Mouse (Mus musculus): ENCODE measurements around the gene Pnliprp2.

Gene Pnliprp2

DNA sequence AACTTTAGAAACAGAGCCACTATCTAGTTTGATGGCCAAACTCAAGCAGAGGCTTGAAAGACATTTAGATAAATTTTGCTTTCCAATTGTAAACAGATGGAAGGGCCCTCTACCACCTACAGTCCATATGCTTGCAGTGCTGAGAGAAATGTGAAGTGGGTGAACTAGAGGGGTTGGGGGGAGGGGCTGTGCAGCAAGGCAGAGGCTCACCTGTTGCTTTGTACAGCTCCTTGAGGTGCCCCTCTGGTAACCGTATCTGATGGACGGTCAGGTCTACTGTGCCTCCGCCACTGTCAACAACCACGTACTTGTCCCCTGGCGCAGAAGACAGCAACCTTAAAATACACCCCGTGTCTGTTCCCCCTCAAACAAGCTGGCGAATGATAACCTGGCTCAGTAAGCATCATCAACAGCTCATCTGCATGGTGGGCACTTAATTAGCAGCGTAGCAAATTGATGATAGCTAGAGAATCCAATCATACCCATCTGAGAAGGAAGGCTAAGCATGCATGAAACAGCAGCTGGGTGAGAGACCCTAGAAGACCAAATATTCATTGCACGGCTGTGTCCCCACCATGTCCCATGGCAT lies 45.8 kb downstream of the Pnliprp2 start:
- no peak for DNase-seq

- peak; percentile 38 to 66 for DNase-seq
Measured at GRCm38 (mm10) chr19:58806364-58806763, 46.8 kb downstream of the Pnliprp2 start.

GRCm38 (mm10) chr19:58808864-58809263 lies 49.3 kb downstream of the Pnliprp2 start:
- DNase-seq, result no peak

DNA sequence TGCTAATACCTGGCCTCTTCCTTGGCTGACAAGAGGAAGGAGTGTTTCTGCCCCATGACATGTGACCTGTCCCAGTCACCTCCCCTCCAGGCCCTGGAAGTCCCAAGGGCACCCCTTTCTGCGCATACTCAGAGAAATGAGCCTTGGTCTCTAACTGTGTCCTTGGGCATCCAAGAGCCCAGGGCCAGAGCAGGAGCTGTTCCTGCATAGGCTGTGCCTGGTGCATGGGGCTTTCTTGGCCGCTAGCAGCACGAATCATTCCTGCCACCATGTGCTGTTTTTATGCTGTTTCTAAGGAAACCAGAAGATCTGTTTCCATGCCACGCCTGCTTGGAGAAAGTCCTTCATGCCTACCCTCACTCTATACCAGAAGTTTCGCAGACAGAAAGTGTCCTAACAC lies 51.0 kb downstream of the Pnliprp2 start:
- DNase-seq, result no peak

GRCm38 (mm10) chr19:58815179-58815922 lies 55.8 kb downstream of the Pnliprp2 start:
- DNase-seq, result no peak

DNA sequence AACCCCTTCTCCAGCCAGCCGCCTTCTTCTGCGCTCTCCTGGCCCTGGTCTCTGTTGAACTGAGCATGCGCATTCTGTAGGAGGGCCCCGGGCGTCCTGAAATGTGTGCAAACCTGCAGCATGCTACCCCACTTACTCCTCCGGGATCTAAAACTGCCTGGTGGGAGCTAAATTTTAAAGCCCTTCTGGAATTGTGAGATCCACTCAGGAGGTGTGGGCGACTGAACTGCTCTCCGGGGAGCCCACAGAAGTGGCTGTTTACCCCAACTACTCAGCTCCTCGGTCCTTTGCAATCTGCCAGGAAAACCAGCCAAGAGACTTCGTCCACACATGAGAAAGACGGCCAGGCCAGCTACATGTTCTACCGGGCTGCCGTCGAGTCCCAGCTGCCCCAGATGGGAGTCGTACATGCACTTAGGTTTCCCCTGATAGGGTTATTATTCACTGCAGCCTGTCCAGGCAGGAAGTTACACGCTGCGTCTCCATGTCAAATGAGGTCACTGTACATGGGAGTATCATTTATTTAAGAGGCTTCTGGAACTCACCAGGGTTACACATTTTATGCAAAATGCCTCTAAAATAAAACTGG lies 57.0 kb downstream of the Pnliprp2 start:
- no peak for DNase-seq

- DNase-seq, result no peak
Measured at GRCm38 (mm10) chr19:58817398-58817797, 57.9 kb downstream of the Pnliprp2 start.

DNA sequence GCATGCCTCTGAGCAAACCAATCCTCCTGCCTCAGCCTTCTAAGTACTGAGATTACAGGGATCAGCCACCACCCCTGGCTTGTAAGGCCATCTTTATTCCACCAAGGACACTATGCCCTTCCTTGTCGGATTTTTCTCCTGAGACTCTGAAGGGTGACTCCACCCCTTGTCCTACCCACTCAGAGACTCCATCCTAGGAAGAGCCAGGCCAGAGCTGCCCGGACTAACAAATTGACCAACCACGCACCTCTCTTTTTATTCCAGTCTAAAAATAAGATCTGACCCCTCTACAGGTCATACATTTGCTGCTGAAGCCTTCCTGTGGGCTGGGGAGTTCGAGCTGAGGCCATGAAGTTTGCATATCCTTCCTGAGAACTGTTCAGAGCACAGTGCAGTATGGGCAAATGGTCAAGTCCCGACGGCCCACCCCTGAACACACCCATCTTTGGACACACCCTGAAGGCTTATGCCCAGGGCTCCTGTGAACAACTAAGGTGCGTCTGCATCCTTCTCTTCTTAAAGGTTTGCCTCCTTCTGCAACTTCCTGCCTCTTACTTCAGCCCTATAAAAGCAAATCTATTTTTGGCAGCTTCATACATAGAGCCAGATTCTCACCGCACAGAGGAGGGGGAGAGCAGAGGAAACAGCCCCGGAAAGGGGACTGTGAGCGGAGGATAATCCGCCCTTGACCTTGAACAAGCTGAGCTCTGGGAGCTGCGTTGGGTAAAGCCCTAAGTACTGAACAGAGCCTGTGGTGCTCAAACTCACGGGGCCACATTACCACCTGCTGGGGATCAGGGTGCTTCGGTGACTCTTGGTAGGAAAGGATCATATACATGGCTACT lies 59.3 kb downstream of the Pnliprp2 start:
- DNase-seq, result peak in 1 of 2 experiments; percentile 19

GRCm38 (mm10) chr19:58822454-58823200 lies 63.1 kb downstream of the Pnliprp2 start:
- DNase-seq, result no peak

DNA sequence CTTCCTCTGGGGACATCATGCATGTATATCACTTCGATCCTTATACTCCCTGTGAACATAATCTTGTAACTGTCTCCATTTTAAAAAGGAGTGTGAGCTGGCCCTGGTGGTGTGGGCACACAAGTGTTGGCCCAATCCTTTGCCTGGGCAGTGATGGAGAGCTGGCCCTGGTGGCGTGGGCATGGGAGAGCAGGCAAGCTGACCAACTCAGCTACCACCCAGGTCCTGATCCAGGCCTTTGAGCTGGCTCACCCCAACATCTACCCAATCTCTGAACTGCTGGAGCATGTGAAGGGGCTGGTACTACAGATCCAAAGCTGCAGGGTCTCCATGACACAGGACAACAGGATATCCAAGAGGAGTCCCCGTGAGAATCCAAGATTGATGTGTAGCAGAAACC lies 63.8 kb downstream of the Pnliprp2 start:
- no peak for DNase-seq

DNA sequence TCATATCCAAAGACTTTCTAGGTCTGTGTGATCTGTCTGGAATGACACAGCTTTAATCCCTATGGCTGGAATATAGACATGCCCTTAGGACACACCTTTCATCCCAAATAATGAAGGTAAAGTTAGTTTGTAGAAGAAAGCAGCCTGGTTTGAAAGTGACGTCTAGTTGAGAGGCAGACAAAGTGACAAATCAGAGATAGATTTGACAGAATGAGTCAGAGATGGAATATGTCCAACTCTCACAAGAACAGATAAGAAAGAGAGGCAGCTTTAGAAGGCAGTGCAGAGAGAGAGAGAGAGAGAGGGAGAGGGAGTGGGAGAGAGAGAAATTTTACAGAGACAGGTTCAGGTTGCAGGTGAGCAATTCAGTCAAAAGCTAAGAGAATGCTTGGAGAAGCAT lies 64.8 kb downstream of the Pnliprp2 start:
- no peak for DNase-seq

All from spleen, adult 18-20 months (tissue).